Comparison of ENCODE assay signal across 8 mouse cellular contexts in the genomic region with DNA sequence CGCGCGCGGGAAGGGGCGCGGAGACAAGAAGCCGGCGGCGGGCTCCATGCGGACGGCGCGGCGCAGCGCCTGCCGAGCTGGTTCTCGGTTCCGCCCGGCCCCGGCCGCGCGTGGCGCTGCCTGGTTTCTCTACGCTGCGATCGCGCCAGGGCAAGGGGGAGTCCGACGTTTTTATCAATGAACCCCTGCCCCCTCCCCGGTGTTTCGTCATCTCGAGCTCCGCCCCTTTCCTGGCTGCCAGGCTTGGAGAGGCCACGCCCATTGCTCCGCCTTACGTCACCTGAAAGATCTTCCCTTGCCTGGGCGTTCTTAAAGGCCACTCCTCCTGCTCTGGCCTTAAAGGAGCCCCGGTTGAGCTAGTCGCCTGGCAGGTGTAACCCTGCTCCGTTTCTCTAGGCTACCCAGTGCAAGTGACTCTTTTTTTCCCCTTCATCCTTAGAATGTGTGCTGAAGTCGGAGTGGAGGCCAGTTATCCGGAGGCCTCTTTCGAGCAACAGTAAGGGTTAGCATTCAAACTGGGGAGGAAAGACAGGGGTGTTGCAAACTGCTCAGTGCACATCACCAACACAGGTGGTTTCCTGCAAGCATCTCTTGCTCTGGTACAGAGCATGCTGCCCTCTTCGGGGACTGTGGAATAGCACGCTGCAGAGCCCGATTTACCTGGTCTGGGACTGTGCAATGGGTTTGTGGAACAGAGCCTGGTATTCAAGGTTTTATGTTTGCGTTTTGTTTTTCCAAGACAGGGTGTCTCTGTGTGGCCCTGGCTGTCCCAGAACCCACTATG. TPM values are rescaled to one million over a fixed set of nuclear protein-coding genes. Genes with fewer than 3 reads are reported as not detected.
DNase-seq lines count a peak whose midpoint lies in the region; ATAC-seq and TF ChIP-seq lines count a peak whose summit lies in the region.

Gene Plk3, minus strand, starts transcription at position 147 of the 784 bp plus-strand sequence.

- peak within 1 kb of the TSS; percentile 75 for H3K4me3 ChIP-seq in C2C12 (ENCODE audit: insufficient read depth, poor library complexity, severe bottlenecking)
- peak within 1 kb of the TSS; percentile 82 for H3K4me3 ChIP-seq in erythroblast, embryonic 14.5 days (replicated peaks)
- peak within 1 kb of the TSS; percentile 77 for H3K4me3 ChIP-seq in heart, embryonic 12.5 days
- peak within 1 kb of the TSS; percentile 76 for H3K4me3 ChIP-seq in kidney, postnatal 0 days (replicated peaks; ENCODE audit: low read depth, low read length)
- H3K4me3 ChIP-seq in liver, embryonic 11.5 days (ENCODE audit: low read depth, low read length): peak within 1 kb of the TSS; percentile 88
- H3K4me3 ChIP-seq in stomach, embryonic 14.5 days (ENCODE audit: low read depth, low read length): peak within 1 kb of the TSS; percentile 59

- H3K4me2 ChIP-seq in heart, embryonic 12.5 days: peak within 1 kb of the TSS; percentile 94
- H3K4me2 ChIP-seq in kidney, postnatal 0 days (ENCODE audit: low read length): peak within 1 kb of the TSS; percentile 95
- H3K4me2 ChIP-seq in liver, embryonic 11.5 days: peak within 1 kb of the TSS; percentile 100
- H3K4me2 ChIP-seq in stomach, embryonic 14.5 days (replicated peaks; ENCODE audit: low read depth, low read length): peak within 1 kb of the TSS; percentile 89

- peaks cover 13% of the 10 kb centered on the region for H3K79me3 ChIP-seq in C2C12 (ENCODE audit: low read depth)

- H3K79me2 ChIP-seq in C2C12 (ENCODE audit: control insufficient read depth, insufficient read depth): peaks cover 25% of the 10 kb centered on the region

- H3K27me3 ChIP-seq in C2C12 (ENCODE audit: control insufficient read depth, insufficient read depth, insufficient read length): no peaks in the 10 kb centered on the region
- peaks cover 30% of the 10 kb centered on the region for H3K27me3 ChIP-seq in erythroblast, embryonic 14.5 days (ENCODE audit: control insufficient read depth)
- H3K27me3 ChIP-seq in heart, embryonic 12.5 days (replicated peaks): peaks cover 29% of the 10 kb centered on the region
- H3K27me3 ChIP-seq in kidney, postnatal 0 days (ENCODE audit: insufficient read depth, low read length): no peaks in the 10 kb centered on the region
- H3K27me3 ChIP-seq in liver, embryonic 11.5 days (replicated peaks; ENCODE audit: control insufficient read depth, insufficient read depth, low read length): peaks cover 21% of the 10 kb centered on the region
- H3K27me3 ChIP-seq in stomach, embryonic 14.5 days (ENCODE audit: control insufficient read depth, insufficient read depth, low read length): peaks cover 7% of the 10 kb centered on the region; the same call in 1 of the 2 replicates

- peaks cover 54% of the 10 kb centered on the region for H3K4me1 ChIP-seq in erythroblast, embryonic 14.5 days (ENCODE audit: control insufficient read depth)
- peaks cover 15% of the 10 kb centered on the region for H3K4me1 ChIP-seq in heart, embryonic 12.5 days (replicated peaks)
- no peaks in the 10 kb centered on the region; the same call in 1 of the 2 replicates for H3K4me1 ChIP-seq in kidney, postnatal 0 days (replicated peaks; ENCODE audit: insufficient read depth, low read length)
- H3K4me1 ChIP-seq in liver, embryonic 11.5 days (replicated peaks; ENCODE audit: control insufficient read depth, insufficient read depth, low read length): peaks cover 26% of the 10 kb centered on the region
- H3K4me1 ChIP-seq in stomach, embryonic 14.5 days (ENCODE audit: control insufficient read depth, insufficient read depth, low read length): peaks cover 10% of the 10 kb centered on the region; the same call in 1 of the 2 replicates

- WGBS in heart, embryonic 12.5 days: 2% methylated on average over 44 of the region's 48 CpGs
- WGBS in kidney, postnatal 0 days: 2% methylated on average over 41 of the region's 48 CpGs
- 2% methylated on average over 48 of the region's 48 CpGs for WGBS in liver, embryonic 11.5 days
- WGBS in stomach, embryonic 14.5 days: 2% methylated on average over 30 of the region's 48 CpGs

- H3K9me3 ChIP-seq in erythroblast, embryonic 14.5 days (ENCODE audit: control insufficient read depth, low read length): peaks cover 4% of the 10 kb centered on the region; the same call in 1 of the 2 replicates
- H3K9me3 ChIP-seq in heart, embryonic 12.5 days (replicated peaks): no peaks in the 10 kb centered on the region
- no peaks in the 10 kb centered on the region for H3K9me3 ChIP-seq in kidney, postnatal 0 days (replicated peaks; ENCODE audit: low read length)
- H3K9me3 ChIP-seq in liver, embryonic 11.5 days (ENCODE audit: control insufficient read depth, low read length): no peaks in the 10 kb centered on the region
- H3K9me3 ChIP-seq in stomach, embryonic 14.5 days (ENCODE audit: control insufficient read depth, low read depth, low read length): no peaks in the 10 kb centered on the region

- H3K36me3 ChIP-seq in C2C12 (ENCODE audit: control insufficient read depth, insufficient read depth): peaks cover 19% of the 10 kb centered on the region
- H3K36me3 ChIP-seq in erythroblast, embryonic 14.5 days (ENCODE audit: control insufficient read depth): peaks cover 16% of the 10 kb centered on the region
- H3K36me3 ChIP-seq in heart, embryonic 12.5 days: 0 out of 2 replicates have a peak, but pooled peaks cover 2% of the 10 kb centered on the region
- no peaks in the 10 kb centered on the region for H3K36me3 ChIP-seq in kidney, postnatal 0 days (ENCODE audit: insufficient read depth, low read length)
- peaks cover 4% of the 10 kb centered on the region; the same call in 1 of the 2 replicates for H3K36me3 ChIP-seq in liver, embryonic 11.5 days (ENCODE audit: control insufficient read depth, insufficient read depth, low read length)
- peaks cover 4% of the 10 kb centered on the region; the same call in 1 of the 2 replicates for H3K36me3 ChIP-seq in stomach, embryonic 14.5 days (ENCODE audit: control insufficient read depth, insufficient read depth, low read length)

- no peak for TF ChIP-seq CTCF in C2C12 (IDR thresholded peaks at IDR 0.05; ENCODE audit: control insufficient read depth, insufficient read depth, insufficient read length)
- TF ChIP-seq CTCF in brain, embryonic 14.5 days (IDR thresholded peaks at IDR 0.05; ENCODE audit: borderline replicate concordance, extremely low read depth, insufficient read depth, insufficient read length): peak; percentile 20; the same call in 1 of the 2 replicates
- TF ChIP-seq CTCF in kidney, postnatal 0 days (IDR thresholded peaks at IDR 0.05; ENCODE audit: low read depth): peak; percentile 33; the same call in 1 of the 2 replicates

- ATAC-seq in heart, embryonic 12.5 days (ENCODE audit: insufficient number of reproducible peaks, low FRiP score): peak; percentile 89
- peak; percentile 76 for ATAC-seq in kidney, postnatal 0 days (replicated peaks; ENCODE audit: low FRiP score, low read depth)
- peak; percentile 85 for ATAC-seq in liver, embryonic 11.5 days (replicated peaks; ENCODE audit: low FRiP score)
- ATAC-seq in stomach, embryonic 14.5 days (ENCODE audit: insufficient number of reproducible peaks, insufficient read depth, low FRiP score, low read depth): peak; percentile 89

- H3K9ac ChIP-seq in heart, embryonic 12.5 days: peak within 1 kb of the TSS; percentile 80
- H3K9ac ChIP-seq in kidney, postnatal 0 days (ENCODE audit: low read depth, low read length): peak within 1 kb of the TSS; percentile 82
- peak within 1 kb of the TSS; percentile 87 for H3K9ac ChIP-seq in liver, embryonic 11.5 days (ENCODE audit: low read depth, low read length)
- peak within 1 kb of the TSS; percentile 60 for H3K9ac ChIP-seq in stomach, embryonic 14.5 days (replicated peaks; ENCODE audit: low read depth, low read length)

- H3K27ac ChIP-seq in heart, embryonic 12.5 days (ENCODE audit: poor library complexity, severe bottlenecking): no peak within 1 kb of the TSS
- H3K27ac ChIP-seq in kidney, postnatal 0 days: no peak within 1 kb of the TSS
- H3K27ac ChIP-seq in liver, embryonic 11.5 days (ENCODE audit: low read depth, low read length): peak within 1 kb of the TSS; percentile 45; the same call in 1 of the 2 replicates
- H3K27ac ChIP-seq in stomach, embryonic 14.5 days (ENCODE audit: low read length): no peak within 1 kb of the TSS

- TF ChIP-seq POLR2A in brain, embryonic 14.5 days (IDR thresholded peaks at IDR 0.05; ENCODE audit: borderline replicate concordance, extremely low read depth, insufficient read depth, insufficient read length, poor library complexity, severe bottlenecking): peak; percentile 63

- H3ac ChIP-seq in C2C12 (ENCODE audit: control insufficient read depth, insufficient read length, low read depth): peak within 1 kb of the TSS; percentile 97

- DNase-seq in brain, embryonic 14.5 days (ENCODE audit: low read depth): peak; percentile 98
- peak; percentile 98 for DNase-seq in kidney, postnatal 0 days (ENCODE audit: low spot score)
- peak; percentile 98 for DNase-seq in liver, embryonic 11.5 days (ENCODE audit: low spot score)
- peak; percentile 100 for DNase-seq in naive thymus-derived CD4-positive, alpha-beta T cell, adult 2 months (ENCODE audit: low read depth)

TF ChIP-seq in C2C12, 6 proteins besides CTCF, POLR2A, EP300 and RAD21:
- peak; percentile 40 for TF ChIP-seq MAX (IDR thresholded peaks at IDR 0.05)
- no peak for TF ChIP-seq USF1 (IDR thresholded peaks at IDR 0.05; ENCODE audit: low read depth)
- TF ChIP-seq MYOG (IDR thresholded peaks at IDR 0.05; ENCODE audit: control insufficient read depth, extremely low read depth, insufficient read length): no peak
- TF ChIP-seq MYOD1 (IDR thresholded peaks at IDR 0.05; ENCODE audit: control insufficient read depth, insufficient read length, low read depth): no peak
- no peak for TF ChIP-seq FOSL1 (IDR thresholded peaks at IDR 0.05; ENCODE audit: insufficient read depth, low read length, poor library complexity, severe bottlenecking)
- TF ChIP-seq CEBPB (IDR thresholded peaks at IDR 0.05; ENCODE audit: low read depth): peak; percentile 77
TF ChIP-seq in C2C12: peak in this region for 2.

RNA-seq across cellular contexts. Expression of gene Plk3, which starts in this region (rescaled TPM):
- polyA plus RNA-seq in C2C12 (2012; fragmentation: generic; extraction: Trizol): 15.2 TPM
- 18.5 and 19.6 TPM in 2 replicates for polyA plus RNA-seq in brain, embryonic 14.5 days (2012; rRNA removed)
- 0.19 and 0.21 TPM in 2 replicates for polyA plus RNA-seq in erythroblast, embryonic 14.5 days (2012)
- 2.6 TPM in 2 replicates for polyA plus RNA-seq in heart, embryonic 12.5 days (2016; fragmentation: Nextera tagmentation; extraction: Ambion mirVana)
- 3.7 and 4.0 TPM in 2 replicates for polyA plus RNA-seq in kidney, postnatal 0 days (2015; fragmentation: Nextera tagmentation; extraction: Ambion mirVana)
- 2.4 and 2.5 TPM in 2 replicates for polyA plus RNA-seq in liver, embryonic 11.5 days (2014; fragmentation: Nextera tagmentation; extraction: Ambion mirVana)
- polyA plus RNA-seq in stomach, embryonic 14.5 days (2014; fragmentation: Nextera tagmentation; extraction: Ambion mirVana): 2.6 and 3.8 TPM in 2 replicates
